Mouse (Mus musculus) thymus, postnatal 10 days (tissue): ENCODE measurements around the gene Olfr157.

Experiments used
- DNase-seq, 2 experiments: peaks; one replicate each; pipeline ENCODE4 v3.0.0; 2021; ENCODE audit warnings: low spot score in 2 of 2

Olfr157 gene

GRCm38 (mm10) chr4:43840101-43840500, at the start of gene Olfr157:
Gene Olfr157, minus strand, starts transcription at chr4:43840201.
- no peak for DNase-seq

- DNase-seq: no peak
These were observed 44.2 kb upstream of the Olfr157 start for GRCm38 (mm10) chr4:43884196-43884595.

- no peak for DNase-seq
These were observed 39.6 kb upstream of the Olfr157 start for GRCm38 (mm10) chr4:43879566-43879965.

- DNase-seq: no peak
These were observed 38.2 kb upstream of the Olfr157 start for GRCm38 (mm10) chr4:43878121-43878776.

GRCm38 (mm10) chr4:43877230-43877629, 37.2 kb upstream of the Olfr157 start:
- DNase-seq: no peak

- DNase-seq: peak in 1 of 2 experiments; percentile 6
These were observed 36.0 kb upstream of the Olfr157 start for GRCm38 (mm10) chr4:43875919-43876411.

GRCm38 (mm10) chr4:43875160-43875918, 35.3 kb upstream of the Olfr157 start, which contains the start of gene Reck:
Gene Reck, plus strand, starts transcription at chr4:43875530.
- DNase-seq: peak; percentile 64 to 78

GRCm38 (mm10) chr4:43874501-43874900, 34.5 kb upstream of the Olfr157 start:
- no peak for DNase-seq

- no peak for DNase-seq
These were observed 29.8 kb upstream of the Olfr157 start for GRCm38 (mm10) chr4:43869821-43870220.

GRCm38 (mm10) chr4:43863298-43863697, 23.3 kb upstream of the Olfr157 start:
- no peak for DNase-seq

- DNase-seq: peak; percentile 16 to 61
These were observed 20.9 kb upstream of the Olfr157 start for GRCm38 (mm10) chr4:43860744-43861519.

GRCm38 (mm10) chr4:43859886-43860285, 19.9 kb upstream of the Olfr157 start:
- no peak for DNase-seq

- DNase-seq: no peak
These were observed 14.1 kb upstream of the Olfr157 start for GRCm38 (mm10) chr4:43854101-43854500.

- DNase-seq: no peak
These were observed 11.3 kb upstream of the Olfr157 start, which contains the start of gene Olfr155 for GRCm38 (mm10) chr4:43851265-43851664. Gene Olfr155, plus strand, starts transcription at chr4:43851565.

GRCm38 (mm10) chr4:43838326-43838725, 1.7 kb downstream of the Olfr157 start:
- no peak for DNase-seq

- DNase-seq: no peak
These were observed 5.3 kb downstream of the Olfr157 start for GRCm38 (mm10) chr4:43834749-43835148.

GRCm38 (mm10) chr4:43833752-43834151, 6.2 kb downstream of the Olfr157 start:
- no peak for DNase-seq

- DNase-seq: no peak
These were observed 8.0 kb downstream of the Olfr157 start for GRCm38 (mm10) chr4:43832031-43832430.

GRCm38 (mm10) chr4:43828806-43829205, 11.2 kb downstream of the Olfr157 start:
- no peak for DNase-seq

GRCm38 (mm10) chr4:43823845-43824337, 16.1 kb downstream of the Olfr157 start, which contains the start of gene Olfr156:
Gene Olfr156, minus strand, starts transcription at chr4:43823895.
- DNase-seq: no peak

- no peak for DNase-seq
These were observed 17.0 kb downstream of the Olfr157 start for GRCm38 (mm10) chr4:43822896-43823550.
